Mouse (Mus musculus): ENCODE measurements around the gene Skida1. TPM values are rescaled to one million over a fixed set of nuclear protein-coding genes. Genes with fewer than 3 reads are reported as not detected.
A peak's percentile ranks its signal among the peaks of the same experiment; 100 is the strongest.

Gene Skida1
- polyA plus RNA-seq, 1 experiment = 5.4 TPM

- TF ChIP-seq CTCF (IDR thresholded peaks at IDR 0.05; ENCODE audit: extremely low read depth, insufficient read depth, low read length) (no peak), POLR2A (IDR thresholded peaks at IDR 0.05; ENCODE audit: extremely low read depth, insufficient read depth, low read length) (peak; percentile 17; the same call in 1 of the 2 replicates)
Measured at GRCm38 (mm10) chr2:18064941-18065707, 16.3 kb upstream of the Skida1 start.

GRCm38 (mm10) chr2:18064356-18064858 lies 15.6 kb upstream of the Skida1 start:
- H3K4me3 ChIP-seq (ENCODE audit: insufficient read depth, low read length) = peak overlapping the region; percentile 99
- no peaks in the 10 kb centered on the region; the same call in 1 of the 2 replicates for H3K4me1 ChIP-seq (ENCODE audit: control insufficient read depth, insufficient read depth, low read length)
- TF ChIP-seq CTCF (IDR thresholded peaks at IDR 0.05; ENCODE audit: extremely low read depth, insufficient read depth, low read length) (no peak), POLR2A (IDR thresholded peaks at IDR 0.05; ENCODE audit: extremely low read depth, insufficient read depth, low read length) (peak; percentile 72)

More at GRCm38 (mm10) chr2:18064941-18065707, 16.3 kb upstream of the Skida1 start:
- Histone ChIP-seq H3K27ac (ENCODE audit: insufficient read depth, low read length) (peak overlapping the region; percentile 99), H3K4me1 (ENCODE audit: control insufficient read depth, insufficient read depth, low read length) (no peaks in the 10 kb centered on the region; the same call in 1 of the 2 replicates), H3K4me3 (ENCODE audit: insufficient read depth, low read length) (peak overlapping the region; percentile 99)

GRCm38 (mm10) chr2:18063763-18064251 lies 15.0 kb upstream of the Skida1 start:
- H3K4me3 ChIP-seq (ENCODE audit: insufficient read depth, low read length) = peak overlapping the region; percentile 99
- peak overlapping the region; percentile 48 for H3K27ac ChIP-seq (ENCODE audit: insufficient read depth, low read length)
- no peak for TF ChIP-seq POLR2A (IDR thresholded peaks at IDR 0.05; ENCODE audit: extremely low read depth, insufficient read depth, low read length)
- TF ChIP-seq CTCF (IDR thresholded peaks at IDR 0.05; ENCODE audit: extremely low read depth, insufficient read depth, low read length) = no peak
- no peaks in the 10 kb centered on the region; the same call in 1 of the 2 replicates for H3K4me1 ChIP-seq (ENCODE audit: control insufficient read depth, insufficient read depth, low read length)

More at GRCm38 (mm10) chr2:18064356-18064858, 15.6 kb upstream of the Skida1 start:
- peak overlapping the region; percentile 84 for H3K27ac ChIP-seq (ENCODE audit: insufficient read depth, low read length)

- H3K4me3 ChIP-seq (ENCODE audit: insufficient read depth, low read length) = no peak overlapping the region
- H3K27ac ChIP-seq (ENCODE audit: insufficient read depth, low read length) = no peak overlapping the region
- no peak for TF ChIP-seq POLR2A (IDR thresholded peaks at IDR 0.05; ENCODE audit: extremely low read depth, insufficient read depth, low read length)
- no peaks in the 10 kb centered on the region; the same call in 1 of the 2 replicates for H3K4me1 ChIP-seq (ENCODE audit: control insufficient read depth, insufficient read depth, low read length)
Measured at GRCm38 (mm10) chr2:18060396-18060795, 11.5 kb upstream of the Skida1 start.

GRCm38 (mm10) chr2:18059891-18060290 lies 11.0 kb upstream of the Skida1 start:
- Histone ChIP-seq H3K27ac (ENCODE audit: insufficient read depth, low read length) (no peak overlapping the region), H3K4me3 (ENCODE audit: insufficient read depth, low read length) (no peak overlapping the region), H3K4me1 (ENCODE audit: control insufficient read depth, insufficient read depth, low read length) (no peaks in the 10 kb centered on the region; the same call in 1 of the 2 replicates)
- TF ChIP-seq POLR2A (IDR thresholded peaks at IDR 0.05; ENCODE audit: extremely low read depth, insufficient read depth, low read length) (no peak), CTCF (IDR thresholded peaks at IDR 0.05; ENCODE audit: extremely low read depth, insufficient read depth, low read length) (no peak)

- TF ChIP-seq POLR2A (IDR thresholded peaks at IDR 0.05; ENCODE audit: extremely low read depth, insufficient read depth, low read length) (no peak), CTCF (IDR thresholded peaks at IDR 0.05; ENCODE audit: extremely low read depth, insufficient read depth, low read length) (no peak)
- Histone ChIP-seq H3K4me1 (ENCODE audit: control insufficient read depth, insufficient read depth, low read length) (no peaks in the 10 kb centered on the region; the same call in 1 of the 2 replicates), H3K4me3 (ENCODE audit: insufficient read depth, low read length) (no peak overlapping the region)
Measured at GRCm38 (mm10) chr2:18059063-18059462, 10.2 kb upstream of the Skida1 start.

GRCm38 (mm10) chr2:18058146-18058708 lies 9.4 kb upstream of the Skida1 start:
- TF ChIP-seq CTCF (IDR thresholded peaks at IDR 0.05; ENCODE audit: extremely low read depth, insufficient read depth, low read length) (no peak), POLR2A (IDR thresholded peaks at IDR 0.05; ENCODE audit: extremely low read depth, insufficient read depth, low read length) (no peak)
- Histone ChIP-seq H3K4me3 (ENCODE audit: insufficient read depth, low read length) (peak overlapping the region; percentile 84; the same call in 1 of the 2 replicates), H3K4me1 (ENCODE audit: control insufficient read depth, insufficient read depth, low read length) (no peaks in the 10 kb centered on the region; the same call in 1 of the 2 replicates), H3K27ac (ENCODE audit: insufficient read depth, low read length) (no peak overlapping the region)

More at GRCm38 (mm10) chr2:18059063-18059462, 10.2 kb upstream of the Skida1 start:
- no peak overlapping the region for H3K27ac ChIP-seq (ENCODE audit: insufficient read depth, low read length)

GRCm38 (mm10) chr2:18057336-18058145 lies 8.7 kb upstream of the Skida1 start:
- no peaks in the 10 kb centered on the region; the same call in 1 of the 2 replicates for H3K4me1 ChIP-seq (ENCODE audit: control insufficient read depth, insufficient read depth, low read length)
- TF ChIP-seq CTCF (IDR thresholded peaks at IDR 0.05; ENCODE audit: extremely low read depth, insufficient read depth, low read length) (no peak), POLR2A (IDR thresholded peaks at IDR 0.05; ENCODE audit: extremely low read depth, insufficient read depth, low read length) (0 out of 2 replicates have a peak, but pooled peaks have one; percentile 7)
- H3K4me3 ChIP-seq (ENCODE audit: insufficient read depth, low read length) = peak overlapping the region; percentile 84
- H3K27ac ChIP-seq (ENCODE audit: insufficient read depth, low read length) = peak overlapping the region; percentile 79
